Mouse (Mus musculus) frontal cortex, postnatal 36 days (tissue): ENCODE data around the gene Gm20388.

Source experiments
- DNase-seq, 2 experiments: peaks; one replicate each; pipeline ENCODE4 v3.0.0; 2022; ENCODE audit warnings: low spot score in 2 of 2

Gene Gm20388

GRCm38 (mm10) chr8:121116591-121117185, 1206.0 kb downstream of the Gm20388 start:
- no peak for DNase-seq

DNA sequence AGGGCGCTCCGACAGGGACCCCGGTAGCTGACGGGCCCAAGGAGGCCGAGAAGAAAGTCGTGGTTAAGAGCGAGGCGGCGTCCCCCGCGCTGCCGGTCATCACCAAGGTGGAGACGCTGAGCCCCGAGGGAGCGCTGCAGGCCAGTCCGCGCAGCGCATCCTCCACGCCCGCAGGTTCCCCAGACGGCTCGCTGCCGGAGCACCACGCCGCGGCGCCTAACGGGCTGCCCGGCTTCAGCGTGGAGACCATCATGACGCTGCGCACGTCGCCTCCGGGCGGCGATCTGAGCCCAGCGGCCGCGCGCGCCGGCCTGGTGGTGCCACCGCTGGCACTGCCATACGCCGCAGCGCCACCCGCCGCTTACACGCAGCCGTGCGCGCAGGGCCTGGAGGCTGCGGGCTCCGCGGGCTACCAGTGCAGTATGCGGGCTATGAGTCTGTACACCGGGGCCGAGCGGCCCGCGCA, 1206.6 kb downstream of the Gm20388 start:
- DNase-seq: no peak

- DNase-seq: no peak
Measured at GRCm38 (mm10) chr8:121117906-121118305, 1207.3 kb downstream of the Gm20388 start.

DNA sequence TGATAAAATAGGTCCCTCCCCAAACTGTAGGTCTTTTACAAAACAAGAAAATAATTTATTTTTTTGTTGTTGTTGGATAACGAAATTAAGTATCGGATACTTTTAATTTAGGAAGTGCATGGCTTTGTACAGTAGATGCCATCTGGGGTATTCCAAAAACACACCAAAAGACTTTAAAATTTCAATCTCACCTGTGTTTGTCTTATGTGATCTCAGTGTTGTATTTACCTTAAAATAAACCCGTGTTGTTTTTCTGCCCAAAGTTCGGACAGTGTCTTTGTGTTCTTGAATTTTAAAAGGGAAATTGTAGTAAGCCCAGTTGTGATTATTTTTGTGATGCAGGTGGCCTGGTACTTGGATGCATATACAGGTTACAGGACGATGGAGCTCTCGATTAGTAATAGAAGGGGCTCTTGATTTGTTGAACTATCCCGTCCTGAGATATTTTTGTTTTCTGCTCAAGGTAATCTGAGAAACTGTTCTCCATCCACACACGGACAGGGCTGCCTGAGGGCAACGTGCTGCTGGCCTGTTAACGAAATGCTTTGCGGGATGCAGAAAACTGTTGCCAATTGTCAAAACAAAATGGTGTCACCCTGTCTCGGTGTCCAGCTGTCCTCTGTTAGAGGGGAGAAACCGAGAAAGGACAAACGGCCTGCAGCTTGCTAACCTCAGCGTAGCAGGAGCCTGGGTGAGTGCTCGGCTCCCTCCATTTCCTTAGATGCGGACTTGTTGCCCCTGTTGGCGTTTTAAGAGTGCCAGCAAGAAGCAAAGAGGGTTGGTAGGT, 1208.2 kb downstream of the Gm20388 start:
- no peak for DNase-seq

- DNase-seq: no peak
Measured at GRCm38 (mm10) chr8:121119635-121120455, 1209.2 kb downstream of the Gm20388 start.

- no peak for DNase-seq
Measured at GRCm38 (mm10) chr8:121120456-121121419, 1210.1 kb downstream of the Gm20388 start.

GRCm38 (mm10) chr8:121121704-121122103, 1211.1 kb downstream of the Gm20388 start:
- DNase-seq: no peak

DNA sequence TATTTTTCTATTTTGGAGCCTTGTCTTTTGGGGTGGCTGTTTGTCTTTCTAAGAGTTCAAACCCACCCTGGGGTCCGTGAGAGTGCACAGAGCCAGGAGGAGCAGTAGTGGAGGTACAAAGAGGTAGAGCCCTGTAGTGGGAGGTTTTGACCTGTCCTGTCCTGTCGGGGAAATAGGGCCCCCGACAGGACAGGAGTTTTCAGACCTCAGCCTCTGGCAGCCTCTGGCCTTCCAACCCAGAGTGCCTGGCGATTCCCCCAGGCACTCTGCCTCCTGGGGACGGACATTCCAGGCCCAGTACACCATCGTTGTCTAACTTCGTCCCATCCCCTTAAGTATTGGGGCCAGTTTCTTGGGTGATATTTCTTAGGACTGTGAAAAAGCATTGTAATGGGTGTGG, 1211.7 kb downstream of the Gm20388 start:
- no peak for DNase-seq

GRCm38 (mm10) chr8:121123113-121123512, 1212.5 kb downstream of the Gm20388 start:
- DNase-seq: no peak

DNA sequence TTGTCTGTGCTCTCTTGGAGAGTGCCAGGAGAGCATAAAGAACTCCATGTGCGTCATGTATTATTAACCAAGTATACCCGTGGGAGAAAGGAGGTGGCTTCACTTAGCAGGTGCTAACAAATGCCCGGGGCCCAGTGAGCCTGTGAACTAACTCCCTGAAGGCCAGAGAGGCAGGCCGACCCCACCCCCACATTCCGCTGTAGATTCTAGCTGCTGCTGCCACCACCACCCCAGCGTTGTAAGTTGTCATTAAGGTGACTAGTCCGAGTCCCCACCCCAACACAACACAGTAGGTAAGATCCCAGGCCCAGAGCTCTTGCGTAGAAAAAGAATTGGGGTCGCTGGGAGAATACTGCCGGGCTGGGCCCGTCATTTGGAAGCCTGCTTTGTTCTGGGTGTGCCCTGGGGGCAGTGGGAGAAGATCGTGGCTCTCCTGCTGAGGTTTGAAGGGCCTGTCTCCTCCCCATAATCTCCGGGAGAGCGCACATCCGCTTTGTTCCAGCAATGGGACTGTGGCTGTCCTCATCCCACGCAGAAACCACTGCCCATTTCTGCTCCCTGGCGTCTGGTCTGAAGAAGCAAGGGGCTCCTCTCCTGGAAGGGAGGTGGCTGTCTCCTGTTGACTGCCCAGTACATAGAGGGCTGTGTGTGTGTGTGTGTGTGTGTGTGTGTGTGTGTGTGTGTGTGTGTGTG, 1214.1 kb downstream of the Gm20388 start:
- DNase-seq: no peak

DNA sequence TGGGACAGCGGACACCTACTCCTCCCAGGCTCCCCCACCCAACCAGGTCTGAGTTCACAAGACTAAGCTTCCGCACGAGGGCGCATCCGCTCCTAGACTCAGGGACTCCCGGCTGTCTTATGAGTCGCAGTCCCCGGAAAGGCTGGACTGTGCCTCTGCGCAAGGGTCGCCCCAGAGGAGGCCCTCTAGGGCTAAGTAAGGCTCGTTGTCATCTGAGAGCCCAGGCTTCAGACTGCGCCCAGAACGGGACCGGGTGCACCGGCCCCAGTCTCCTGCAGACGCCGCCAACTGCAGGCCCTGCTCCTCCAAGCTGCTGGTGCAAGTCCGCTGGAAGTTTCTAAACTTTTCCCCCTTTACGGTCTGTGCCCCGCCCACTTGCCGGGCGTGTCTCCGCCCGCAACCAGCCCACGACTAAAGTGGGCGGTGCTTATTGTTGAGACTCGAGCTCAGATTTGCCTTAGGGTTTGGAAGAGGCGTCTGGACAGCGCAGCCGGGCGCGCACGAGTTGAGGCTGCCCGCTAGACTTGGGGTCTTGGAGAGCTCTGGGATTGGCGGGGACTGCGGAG, 1214.8 kb downstream of the Gm20388 start:
- DNase-seq: peak; percentile 40 to 44

GRCm38 (mm10) chr8:121126191-121126590, 1215.5 kb downstream of the Gm20388 start:
- DNase-seq: no peak

GRCm38 (mm10) chr8:121126694-121127093, 1216.1 kb downstream of the Gm20388 start:
- no peak for DNase-seq

DNA sequence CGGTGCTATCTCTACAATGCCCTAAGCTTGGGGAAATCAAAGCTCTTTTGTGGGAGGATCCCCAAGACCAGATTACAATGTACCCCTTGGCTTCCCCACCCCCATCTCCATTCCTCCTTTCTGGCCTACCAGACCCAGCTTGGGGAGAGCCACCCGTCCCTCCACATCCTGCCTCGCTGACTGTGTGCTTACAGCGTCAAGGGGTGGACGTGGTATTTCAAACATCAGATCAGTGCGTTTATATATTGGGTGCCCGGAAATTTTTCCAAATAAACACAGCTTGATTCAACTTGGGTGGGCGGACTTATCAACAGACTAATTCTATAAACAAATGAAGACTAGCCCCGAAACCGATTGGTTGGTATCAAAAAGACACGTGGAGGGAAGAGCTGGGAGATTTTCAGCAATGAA, 1216.7 kb downstream of the Gm20388 start:
- no peak for DNase-seq

GRCm38 (mm10) chr8:121127756-121128375, 1217.2 kb downstream of the Gm20388 start, which contains the start of gene Foxl1:
Gene Foxl1, plus strand, starts transcription at chr8:121127940.
- no peak for DNase-seq

- DNase-seq: no peak
Measured at GRCm38 (mm10) chr8:121128531-121129264, 1218.1 kb downstream of the Gm20388 start.

- DNase-seq: no peak
Measured at GRCm38 (mm10) chr8:121129265-121129940, 1218.8 kb downstream of the Gm20388 start.

- no peak for DNase-seq
Measured at GRCm38 (mm10) chr8:121130522-121130921, 1219.9 kb downstream of the Gm20388 start.
